In genomic region chr2:152375652-152376344, GRCm38 (mm10) we compare ENCODE assay signal across 7 mouse cellular contexts. TPM values are rescaled to one million over a fixed set of nuclear protein-coding genes. Genes with fewer than 3 reads are reported as not detected.
DNase-seq lines count a peak whose midpoint lies in the region; ATAC-seq and TF ChIP-seq lines count a peak whose summit lies in the region.

No protein-coding gene starts in this region.

- H3K4me2 ChIP-seq in stomach, postnatal 0 days (replicated peaks; ENCODE audit: low read depth) = no peak overlapping the region
- no peak overlapping the region for H3K4me2 ChIP-seq in lung, postnatal 0 days (replicated peaks; ENCODE audit: low read depth, low read length)

- H3K36me3 ChIP-seq in E14TG2a.4 (ENCODE audit: insufficient read depth, low read length) (no peaks in the 10 kb centered on the region), ES-E14 (ENCODE audit: control insufficient read depth, insufficient read depth, low read length, poor library complexity, severe bottlenecking) (no peaks in the 10 kb centered on the region)
- no peaks in the 10 kb centered on the region for H3K36me3 ChIP-seq in stomach, postnatal 0 days (ENCODE audit: control insufficient read depth, insufficient read depth, low read length)
- H3K36me3 ChIP-seq in lung, postnatal 0 days (ENCODE audit: insufficient read depth, low read length) = no peaks in the 10 kb centered on the region

- H3K4me1 ChIP-seq in E14TG2a.4 (replicated peaks; ENCODE audit: low read depth, low read length) (peaks cover 46% of the 10 kb centered on the region), ES-E14 (ENCODE audit: control insufficient read depth in 2 of 2, insufficient read depth in 2 of 2, low read length in 2 of 2, poor library complexity in 1 of 2) (peaks cover 2 to 18% of the 10 kb centered on the region in 2 experiments; a peak in 3 of 4 replicates)
- H3K4me1 ChIP-seq in stomach, postnatal 0 days (replicated peaks; ENCODE audit: control insufficient read depth, insufficient read depth) = no peaks in the 10 kb centered on the region
- no peaks in the 10 kb centered on the region for H3K4me1 ChIP-seq in lung, postnatal 0 days (ENCODE audit: insufficient read depth, low read depth, low read length)

- peak overlapping the region; percentile 44; the same call in 1 of the 2 replicates for H3K9ac ChIP-seq in ES-E14 (ENCODE audit: insufficient read depth, low read depth, low read length, poor library complexity, severe bottlenecking)
- H3K9ac ChIP-seq in stomach, postnatal 0 days (ENCODE audit: low read length) = no peak overlapping the region
- no peak overlapping the region for H3K9ac ChIP-seq in lung, postnatal 0 days (replicated peaks; ENCODE audit: low read depth)

- H3K9me3 ChIP-seq in E14TG2a.4 (ENCODE audit: low read length) (no peaks in the 10 kb centered on the region), ES-E14 (ENCODE audit: control insufficient read depth, insufficient read depth, low read depth, low read length) (no peaks in the 10 kb centered on the region)
- no peaks in the 10 kb centered on the region for H3K9me3 ChIP-seq in stomach, postnatal 0 days (ENCODE audit: control insufficient read depth, low read length)
- no peaks in the 10 kb centered on the region for H3K9me3 ChIP-seq in lung, postnatal 0 days (ENCODE audit: low read length)

- 13% methylated on average over 21 of the region's 21 CpGs for WGBS in stomach, postnatal 0 days
- WGBS in lung, postnatal 0 days = 9% methylated on average over 21 of the region's 21 CpGs

- no peak for TF ChIP-seq EP300 in stomach, postnatal 0 days (optimal IDR thresholded peaks at IDR 0.05)
- TF ChIP-seq EP300 in lung, postnatal 0 days (IDR thresholded peaks at IDR 0.05) = no peak

- in situ Hi-C loops in ES-E14 (cut with MboI; ENCODE audit: low sequenced_read_pairs in 2 of 2, unreplicated experiment in 2 of 2) = no loop called here

- ATAC-seq in stomach, postnatal 0 days (ENCODE audit: low FRiP score, low TSS enrichment) = 0 out of 2 replicates have a peak, but pooled peaks have one; percentile 47
- no peak for ATAC-seq in lung, postnatal 0 days

- H3K4me3 ChIP-seq in E14TG2a.4 (replicated peaks; ENCODE audit: low read length) (peak overlapping the region; percentile 67), ES-E14 (ENCODE audit: insufficient read depth in 1 of 2, low read depth in 1 of 2, low read length in 2 of 2, poor library complexity in 1 of 2, severe bottlenecking in 1 of 2) (peak overlapping the region; percentile 30 to 41)
- no peak overlapping the region for H3K4me3 ChIP-seq in stomach, postnatal 0 days (ENCODE audit: low read depth, low read length)
- no peak overlapping the region for H3K4me3 ChIP-seq in lung, postnatal 0 days (ENCODE audit: low read depth, low read length)

- H3K27ac ChIP-seq in ES-E14 (ENCODE audit: insufficient read depth, low read depth, low read length, poor library complexity, severe bottlenecking) = peak overlapping the region; percentile 45; the same call in 1 of the 2 replicates
- H3K27ac ChIP-seq in stomach, postnatal 0 days (replicated peaks) = no peak overlapping the region
- no peak overlapping the region for H3K27ac ChIP-seq in lung, postnatal 0 days (ENCODE audit: low read length)

- no peak for TF ChIP-seq CTCF in E14TG2a.4 (conservative IDR thresholded peaks at IDR 0.05; ENCODE audit: low read length)
- no peak for TF ChIP-seq CTCF in stomach, postnatal 0 days (IDR thresholded peaks at IDR 0.05; ENCODE audit: low read depth)
- TF ChIP-seq CTCF in lung, postnatal 0 days (IDR thresholded peaks at IDR 0.05) = no peak

- peak; percentile 75 for DNase-seq in ES-E14 (ENCODE audit: low read depth, low spot score)
- DNase-seq in frontal cortex, postnatal 36 days (ENCODE audit: low spot score in 2 of 2) = peak; percentile 44 to 54
- peak; percentile 76 for DNase-seq in mesoderm, embryonic 11.5 days (ENCODE audit: low read depth, low spot score)
- no peak for DNase-seq in stomach, postnatal 0 days (ENCODE audit: low spot score)
- DNase-seq in lung, adult 18-20 months = no peak
- DNase-seq in lung, postnatal 0 days (ENCODE audit: low spot score) = no peak

- peaks cover 4% of the 10 kb centered on the region for H3K27me3 ChIP-seq in E14TG2a.4 (ENCODE audit: insufficient read depth, low read length)
- no peaks in the 10 kb centered on the region for H3K27me3 ChIP-seq in stomach, postnatal 0 days (ENCODE audit: control insufficient read depth, insufficient read depth, low read length)
- H3K27me3 ChIP-seq in lung, postnatal 0 days (replicated peaks; ENCODE audit: insufficient read depth, low read length) = peaks cover 15% of the 10 kb centered on the region; the same call in 1 of the 2 replicates

TF ChIP-seq in ES-E14, 5 proteins besides CTCF, POLR2A, EP300 and RAD21:
- TF ChIP-seq ZC3H11A (IDR thresholded peaks at IDR 0.05; ENCODE audit: borderline replicate concordance, low read depth, low read length) = no peak
- TF ChIP-seq CHD2 (IDR thresholded peaks at IDR 0.05; ENCODE audit: low read depth, low read length) = no peak
- no peak for TF ChIP-seq ZNF384 (IDR thresholded peaks at IDR 0.05; ENCODE audit: low read depth, low read length)
- no peak for TF ChIP-seq MAFK (IDR thresholded peaks at IDR 0.05; ENCODE audit: insufficient read depth, low read depth, low read length)
- no peak for TF ChIP-seq HCFC1 (IDR thresholded peaks at IDR 0.05; ENCODE audit: borderline replicate concordance, insufficient read depth, low read length)
TF ChIP-seq in ES-E14: peak in this region for 0.

RNA-seq across cellular contexts. Expression of gene Nrsn2, which starts 0.6 kb away (rescaled TPM):
- 2.1 and 3.3 TPM in 2 replicates for total RNA-seq in ES-E14 (2012; rRNA removed)
- polyA plus RNA-seq in stomach, postnatal 0 days (2015; fragmentation: Nextera tagmentation; extraction: Ambion mirVana) = 1.1 and 1.5 TPM in 2 replicates
- not detected in 2 replicates for polyA plus RNA-seq in lung, postnatal 0 days (2015; fragmentation: Nextera tagmentation; extraction: Ambion mirVana)

RNA-seq across cellular contexts. Expression of gene Sox12, which starts 22.1 kb away (rescaled TPM):
- 7.4 and 9.1 TPM in 2 replicates for total RNA-seq in ES-E14 (2012; rRNA removed)
- polyA plus RNA-seq in stomach, postnatal 0 days (2015; fragmentation: Nextera tagmentation; extraction: Ambion mirVana) = 2.7 and 3.0 TPM in 2 replicates
- 3.5 and 3.9 TPM in 2 replicates for polyA plus RNA-seq in lung, postnatal 0 days (2015; fragmentation: Nextera tagmentation; extraction: Ambion mirVana)

RNA-seq across cellular contexts. Expression of gene Trib3, which starts 32.0 kb away (rescaled TPM):
- 18.5 and 29.2 TPM in 2 replicates for total RNA-seq in ES-E14 (2012; rRNA removed)
- polyA plus RNA-seq in stomach, postnatal 0 days (2015; fragmentation: Nextera tagmentation; extraction: Ambion mirVana) = 2.9 and 3.9 TPM in 2 replicates
- 5.7 and 6.7 TPM in 2 replicates for polyA plus RNA-seq in lung, postnatal 0 days (2015; fragmentation: Nextera tagmentation; extraction: Ambion mirVana)

RNA-seq across cellular contexts. Expression of gene Zcchc3, which starts 39.0 kb away (rescaled TPM):
- 21.4 and 22.9 TPM in 2 replicates for total RNA-seq in ES-E14 (2012; rRNA removed)
- polyA plus RNA-seq in stomach, postnatal 0 days (2015; fragmentation: Nextera tagmentation; extraction: Ambion mirVana) = 14.8 and 15.6 TPM in 2 replicates
- polyA plus RNA-seq in lung, postnatal 0 days (2015; fragmentation: Nextera tagmentation; extraction: Ambion mirVana) = 17.3 TPM in 2 replicates

RNA-seq across cellular contexts. Expression of gene 6820408C15Rik, which starts 39.6 kb away (rescaled TPM):
- 0.18 and 0.58 TPM in 2 replicates for total RNA-seq in ES-E14 (2012; rRNA removed)
- polyA plus RNA-seq in stomach, postnatal 0 days (2015; fragmentation: Nextera tagmentation; extraction: Ambion mirVana) = 0.38 TPM in 2 replicates
- 10.7 and 14.6 TPM in 2 replicates for polyA plus RNA-seq in lung, postnatal 0 days (2015; fragmentation: Nextera tagmentation; extraction: Ambion mirVana)

Comparison
In these comparisons a context has a peak if more than half of its experiments do, and no peak if none do; other contexts are left out.
1. H3K4me3 ChIP-seq: peak in E14TG2a.4 (single experiment) and ES-E14 (2 of 2); none in stomach, postnatal 0 days (single experiment) and lung, postnatal 0 days (single experiment).
2. DNase-seq: peak in ES-E14 (single experiment), frontal cortex, postnatal 36 days (2 of 2) and mesoderm, embryonic 11.5 days (single experiment); none in stomach, postnatal 0 days (single experiment), lung, adult 18-20 months (0 of 2) and lung, postnatal 0 days (single experiment).